Mouse (Mus musculus) limb, embryonic 15.5 days (tissue): ENCODE measurements at regions not wholly inside any gene's neighbourhood (a gene's known extent, or its start where the extent isn't known, plus 50 kb on each side); places are given as distances from the start of the nearest gene placed in this dataset.

Experiments
- ATAC-seq: fragments of 200-750 bp; cut with Nextera tagmentation; 2 replicates; pipeline ENCODE4 v1.8.0; 2017; ENCODE audit warnings: low read depth, moderate TSS enrichment; ENCODE audit not compliant: insufficient number of reproducible peaks, low FRiP score, low TSS enrichment
- H3K27ac ChIP-seq: fragments of 300-500 bp; sonication (generic); 2 replicates; pipeline ENCODE4 v1.5.1; 2015; ENCODE audit warnings: moderate library complexity, mild to moderate bottlenecking, inconsistent platforms
- H3K27me3 ChIP-seq: fragments of 300-500 bp; sonication (generic); 2 replicates; pipeline ENCODE4 v1.6.1; 2015; ENCODE audit warnings: inconsistent platforms
- H3K36me3 ChIP-seq: fragments of 300-500 bp; sonication (generic); 2 replicates; pipeline ENCODE4 v1.6.1; 2015; ENCODE audit warnings: inconsistent platforms
- H3K4me1 ChIP-seq: fragments of 300-500 bp; sonication (generic); 2 replicates; pipeline ENCODE4 v1.6.1; 2015; ENCODE audit warnings: inconsistent platforms
- H3K4me2 ChIP-seq: fragments of 300-500 bp; sonication (generic); 2 replicates; pipeline ENCODE4 v1.6.1; 2015; ENCODE audit warnings: mild to moderate bottlenecking, inconsistent platforms
- H3K4me3 ChIP-seq: fragments of 300-500 bp; sonication (generic); 2 replicates; pipeline ENCODE4 v1.5.1; 2015; ENCODE audit warnings: mild to moderate bottlenecking, inconsistent platforms
- H3K9ac ChIP-seq: fragments of 300-500 bp; sonication (generic); 2 replicates; pipeline ENCODE4 v1.6.1; 2015; ENCODE audit warnings: inconsistent platforms
- H3K9me3 ChIP-seq: fragments of 300-500 bp; sonication (generic); 2 replicates; pipeline ENCODE4 v1.6.1; 2016; ENCODE audit warnings: inconsistent platforms
- WGBS: fragments of 180-500 bp; shearing (Covaris S2); methylation state at CpG from one replicate; pipeline ENCODE4 v1.1.7; 2015; 5-methylcytosine and 5-hydroxymethylcytosine counted together

- Histone ChIP-seq H3K4me3 (no peak overlapping the region), H3K9me3 (no peaks in the 10 kb centered on the region), H3K27ac (no peak overlapping the region), H3K9ac (no peak overlapping the region), H3K27me3 (peaks cover 18% of the 10 kb centered on the region), H3K4me1 (no peaks in the 10 kb centered on the region), H3K4me2 (no peak overlapping the region), H3K36me3 (no peaks in the 10 kb centered on the region)
- no peak for ATAC-seq
These were observed 489.2 kb downstream of the Kcnj2 start for GRCm38 (mm10) chr11:111555131-111555530.

- no peak for ATAC-seq
These were observed 489.7 kb downstream of the Kcnj2 start for GRCm38 (mm10) chr11:111555615-111556014.

GRCm38 (mm10) chr11:111558302-111559140 lies 492.6 kb downstream of the Kcnj2 start:
- no peaks in the 10 kb centered on the region for H3K9me3 ChIP-seq
- H3K9ac ChIP-seq = no peak overlapping the region
- no peak overlapping the region for H3K4me3 ChIP-seq
- 78% methylated on average over 9 of the region's 9 CpGs for WGBS
- H3K27ac ChIP-seq = no peak overlapping the region
- peaks cover 19% of the 10 kb centered on the region for H3K27me3 ChIP-seq
- ATAC-seq = no peak
- no peaks in the 10 kb centered on the region for H3K36me3 ChIP-seq
- 0 out of 2 replicates have a peak, but pooled peaks cover 3% of the 10 kb centered on the region for H3K4me1 ChIP-seq
- no peak overlapping the region for H3K4me2 ChIP-seq

More at GRCm38 (mm10) chr11:111555615-111556014, 489.7 kb downstream of the Kcnj2 start:
- Histone ChIP-seq H3K36me3 (no peaks in the 10 kb centered on the region), H3K4me1 (no peaks in the 10 kb centered on the region), H3K4me2 (no peak overlapping the region), H3K9ac (no peak overlapping the region), H3K27me3 (peaks cover 20% of the 10 kb centered on the region), H3K9me3 (no peaks in the 10 kb centered on the region), H3K4me3 (no peak overlapping the region), H3K27ac (no peak overlapping the region)
- 75% methylated on average over 6 of the region's 6 CpGs for WGBS

GRCm38 (mm10) chr11:111563171-111563570 lies 497.2 kb downstream of the Kcnj2 start:
- H3K9me3 ChIP-seq = no peaks in the 10 kb centered on the region
- H3K4me2 ChIP-seq = no peak overlapping the region
- H3K27me3 ChIP-seq = peaks cover 33% of the 10 kb centered on the region
- WGBS = 13% methylated on average over 5 of the region's 5 CpGs
- no peaks in the 10 kb centered on the region for H3K36me3 ChIP-seq
- H3K4me3 ChIP-seq = no peak overlapping the region
- ATAC-seq = no peak
- no peak overlapping the region for H3K9ac ChIP-seq
- H3K27ac ChIP-seq = no peak overlapping the region
- H3K4me1 ChIP-seq = 0 out of 2 replicates have a peak, but pooled peaks cover 3% of the 10 kb centered on the region

- Histone ChIP-seq H3K9ac (no peak overlapping the region), H3K4me1 (no peaks in the 10 kb centered on the region; the same call in 1 of the 2 replicates), H3K4me3 (no peak overlapping the region), H3K27me3 (peaks cover 35% of the 10 kb centered on the region), H3K36me3 (no peaks in the 10 kb centered on the region), H3K4me2 (no peak overlapping the region), H3K9me3 (no peaks in the 10 kb centered on the region), H3K27ac (no peak overlapping the region)
- WGBS = 65% methylated on average over 6 of the region's 6 CpGs
- no peak for ATAC-seq
These were observed 502.1 kb downstream of the Kcnj2 start for GRCm38 (mm10) chr11:111568041-111568440.

- no peak for ATAC-seq
- H3K4me3 ChIP-seq = no peak overlapping the region
- 23% methylated on average over 9 of the region's 9 CpGs for WGBS
- H3K9me3 ChIP-seq = 0 out of 2 replicates have a peak, but pooled peaks cover 2% of the 10 kb centered on the region
- H3K9ac ChIP-seq = no peak overlapping the region
- H3K36me3 ChIP-seq = no peaks in the 10 kb centered on the region
- no peak overlapping the region for H3K27ac ChIP-seq
- H3K4me1 ChIP-seq = no peaks in the 10 kb centered on the region; the same call in 1 of the 2 replicates
- H3K27me3 ChIP-seq = peaks cover 35% of the 10 kb centered on the region
- no peak overlapping the region for H3K4me2 ChIP-seq
These were observed 502.9 kb downstream of the Kcnj2 start for GRCm38 (mm10) chr11:111568876-111569275.

- no peak overlapping the region for H3K4me2 ChIP-seq
- H3K9me3 ChIP-seq = 0 out of 2 replicates have a peak, but pooled peaks cover 2% of the 10 kb centered on the region
- no peaks in the 10 kb centered on the region for H3K27me3 ChIP-seq
- H3K4me1 ChIP-seq = no peaks in the 10 kb centered on the region
- H3K4me3 ChIP-seq = no peak overlapping the region
- ATAC-seq = no peak
- no peaks in the 10 kb centered on the region for H3K36me3 ChIP-seq
- no peak overlapping the region for H3K27ac ChIP-seq
- WGBS = 13% methylated on average over 1 of the region's 1 CpGs
- H3K9ac ChIP-seq = no peak overlapping the region
These were observed 511.9 kb downstream of the Kcnj2 start for GRCm38 (mm10) chr11:111577883-111578282.

- H3K4me3 ChIP-seq = no peak overlapping the region
- H3K9ac ChIP-seq = no peak overlapping the region
- H3K4me1 ChIP-seq = peaks cover 3% of the 10 kb centered on the region; the same call in 1 of the 2 replicates
- no peak for ATAC-seq
- 0 out of 2 replicates have a peak overlapping the region, but pooled peaks have one; percentile 5 for H3K4me2 ChIP-seq
- WGBS = 56% methylated on average over 4 of the region's 4 CpGs
- H3K36me3 ChIP-seq = no peaks in the 10 kb centered on the region
- H3K27ac ChIP-seq = no peak overlapping the region
- H3K9me3 ChIP-seq = no peaks in the 10 kb centered on the region
- no peaks in the 10 kb centered on the region for H3K27me3 ChIP-seq
These were observed 517.0 kb downstream of the Kcnj2 start for GRCm38 (mm10) chr11:111582980-111583379.

GRCm38 (mm10) chr11:111583606-111584005 lies 517.6 kb downstream of the Kcnj2 start:
- Histone ChIP-seq H3K27ac (no peak overlapping the region), H3K27me3 (no peaks in the 10 kb centered on the region), H3K4me3 (no peak overlapping the region), H3K9me3 (no peaks in the 10 kb centered on the region), H3K4me1 (peaks cover 3% of the 10 kb centered on the region; the same call in 1 of the 2 replicates), H3K4me2 (peak overlapping the region; percentile 5; the same call in 1 of the 2 replicates), H3K9ac (no peak overlapping the region), H3K36me3 (no peaks in the 10 kb centered on the region)
- no peak for ATAC-seq
- 52% methylated on average over 13 of the region's 13 CpGs for WGBS

- no peak overlapping the region for H3K4me3 ChIP-seq
- H3K9me3 ChIP-seq = no peaks in the 10 kb centered on the region
- H3K27ac ChIP-seq = no peak overlapping the region
- no peaks in the 10 kb centered on the region for H3K36me3 ChIP-seq
- ATAC-seq = no peak
- H3K9ac ChIP-seq = no peak overlapping the region
- H3K27me3 ChIP-seq = no peaks in the 10 kb centered on the region
- no peak overlapping the region for H3K4me2 ChIP-seq
- H3K4me1 ChIP-seq = no peaks in the 10 kb centered on the region
These were observed 533.5 kb downstream of the Kcnj2 start for GRCm38 (mm10) chr11:111599456-111599855.

- H3K4me2 ChIP-seq = no peak overlapping the region
- 75% methylated on average over 11 of the region's 11 CpGs for WGBS
These were observed 539.2 kb downstream of the Kcnj2 start for GRCm38 (mm10) chr11:111605146-111605545.

GRCm38 (mm10) chr11:111610522-111611015 lies 544.6 kb downstream of the Kcnj2 start:
- H3K4me3 ChIP-seq = no peak overlapping the region
- no peaks in the 10 kb centered on the region for H3K36me3 ChIP-seq
- no peak overlapping the region for H3K4me2 ChIP-seq
- no peaks in the 10 kb centered on the region for H3K9me3 ChIP-seq
- no peaks in the 10 kb centered on the region for H3K4me1 ChIP-seq
- 52% methylated on average over 5 of the region's 5 CpGs for WGBS
- ATAC-seq = no peak
- no peaks in the 10 kb centered on the region for H3K27me3 ChIP-seq
- H3K9ac ChIP-seq = no peak overlapping the region
- H3K27ac ChIP-seq = no peak overlapping the region

More at GRCm38 (mm10) chr11:111605146-111605545, 539.2 kb downstream of the Kcnj2 start:
- Histone ChIP-seq H3K9me3 (no peaks in the 10 kb centered on the region), H3K36me3 (no peaks in the 10 kb centered on the region), H3K27me3 (no peaks in the 10 kb centered on the region), H3K4me3 (no peak overlapping the region), H3K27ac (no peak overlapping the region), H3K4me1 (no peaks in the 10 kb centered on the region), H3K9ac (no peak overlapping the region)
- no peak for ATAC-seq
